Mouse (Mus musculus) left cerebral cortex, adult 8-10 months (tissue): ENCODE measurements at regions not wholly inside any gene's neighbourhood (a gene's known extent, or its start where the extent isn't known, plus 50 kb on each side); places are given as distances from the start of the nearest gene placed in this dataset.
"Not testable (repeated sequence)": the region's sequence is repeated elsewhere in the genome, so short reads cannot be mapped to it uniquely, and the experiment has no call there.

Experiments used
- DNase-seq, 2 experiments: peaks; one replicate each; pipeline ENCODE4 v3.0.0; 2022; ENCODE audit warnings: low spot score in 2 of 2

- no peak for DNase-seq
Observed at GRCm38 (mm10) chr5:26573446-26573845, 243.6 kb upstream of the Dpp6 start.

DNA sequence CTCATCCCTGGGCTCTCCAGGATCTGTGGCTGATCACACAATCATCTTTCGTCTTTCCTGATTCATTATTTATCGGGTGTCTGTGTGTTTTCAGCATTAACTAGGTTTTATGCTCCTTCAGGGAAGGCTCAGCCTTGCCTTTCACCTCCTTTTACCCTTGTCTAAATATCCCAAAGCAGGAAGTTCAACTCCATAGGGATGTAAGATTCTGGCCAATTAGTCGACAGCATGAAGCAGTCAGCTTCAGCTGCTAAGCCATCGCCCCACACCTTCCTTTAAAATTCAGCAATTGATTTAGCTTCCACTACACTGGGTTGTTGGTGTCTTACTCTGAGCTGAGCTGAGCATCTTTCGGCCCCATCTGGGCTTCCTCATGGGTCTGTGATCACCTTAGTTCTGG, 230.9 kb upstream of the Dpp6 start:
- DNase-seq: no peak

DNA sequence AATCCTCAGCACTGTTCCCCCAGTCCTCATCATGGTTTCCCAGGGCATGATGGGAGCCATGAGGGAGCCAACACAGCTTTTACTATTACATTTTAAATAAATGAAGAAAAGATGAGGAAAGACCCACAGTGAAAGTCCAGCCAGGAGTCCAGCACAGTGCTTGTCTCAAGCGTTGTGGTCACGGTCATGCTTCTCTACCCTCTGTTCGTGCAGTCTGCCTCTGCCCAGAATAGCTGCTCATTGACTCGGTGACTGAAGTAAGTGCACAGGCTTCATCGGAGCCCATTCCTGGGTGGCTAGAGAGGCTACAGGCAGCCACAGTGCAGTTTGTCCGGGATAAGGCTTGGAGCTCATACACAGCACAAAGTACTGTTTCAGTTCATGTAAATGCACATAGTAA, 226.1 kb upstream of the Dpp6 start:
- no peak for DNase-seq

- DNase-seq: no peak
Observed at GRCm38 (mm10) chr5:26592341-26592740, 224.7 kb upstream of the Dpp6 start.

GRCm38 (mm10) chr5:26597991-26598390, 219.0 kb upstream of the Dpp6 start:
- no peak for DNase-seq

- DNase-seq: no peak
Observed at GRCm38 (mm10) chr5:26619272-26619671, 197.7 kb upstream of the Dpp6 start.

DNA sequence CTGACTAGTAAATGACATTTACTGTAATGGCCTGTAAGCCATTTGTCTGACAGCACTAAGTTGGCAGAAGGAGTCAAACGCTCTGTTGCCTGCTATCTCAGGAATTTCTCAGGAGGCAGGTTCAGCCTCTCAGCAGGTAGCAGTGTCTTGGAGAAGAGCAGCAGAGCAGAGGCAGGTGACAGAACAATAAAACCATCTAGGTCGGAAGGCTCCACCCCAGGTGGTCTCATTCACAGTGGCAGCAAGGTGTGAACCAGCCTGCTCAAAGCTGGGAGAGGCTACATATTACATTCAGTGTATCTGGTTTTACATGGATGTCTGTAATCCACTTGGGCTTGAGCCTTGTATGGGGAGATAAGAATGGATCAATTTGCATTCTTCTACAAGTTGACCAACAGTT, 194.9 kb upstream of the Dpp6 start:
- no peak for DNase-seq

- DNase-seq: no peak
Observed at GRCm38 (mm10) chr5:26671478-26671877, 145.5 kb upstream of the Dpp6 start.

GRCm38 (mm10) chr5:26689775-26690174, 127.2 kb upstream of the Dpp6 start:
- no peak for DNase-seq

- DNase-seq: no peak
Observed at GRCm38 (mm10) chr5:26691121-26691520, 125.9 kb upstream of the Dpp6 start.

GRCm38 (mm10) chr5:26692013-26692412, 125.0 kb upstream of the Dpp6 start:
- no peak for DNase-seq

GRCm38 (mm10) chr5:26703621-26704020, 113.4 kb upstream of the Dpp6 start:
- not testable (repeated sequence) for DNase-seq

- peak; percentile 9 to 50 for DNase-seq
Observed at GRCm38 (mm10) chr5:26707661-26708060, 109.3 kb upstream of the Dpp6 start.

DNA sequence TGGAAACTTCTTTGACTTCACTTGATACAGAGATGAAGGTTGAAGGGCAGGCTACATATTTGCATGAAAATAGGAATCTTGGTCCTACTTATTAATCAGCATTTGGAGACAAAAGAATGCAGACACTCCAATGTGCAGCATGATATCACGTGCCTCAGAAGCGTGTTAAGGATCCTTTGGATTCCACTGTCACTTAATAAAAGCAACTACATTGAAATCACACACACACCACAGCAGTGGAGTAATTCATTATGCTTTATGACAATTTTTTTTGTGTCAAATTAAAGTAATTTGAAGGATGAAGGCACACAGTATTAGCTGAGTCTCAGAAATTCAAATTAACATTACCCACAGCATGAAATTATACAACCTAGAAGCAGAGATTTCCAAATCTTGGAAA, 92.5 kb upstream of the Dpp6 start:
- DNase-seq: no peak

- DNase-seq: no peak
Observed at GRCm38 (mm10) chr5:26725953-26726352, 91.0 kb upstream of the Dpp6 start.

- DNase-seq: not testable (repeated sequence)
Observed at GRCm38 (mm10) chr5:26751196-26751595, 65.8 kb upstream of the Dpp6 start.

DNA sequence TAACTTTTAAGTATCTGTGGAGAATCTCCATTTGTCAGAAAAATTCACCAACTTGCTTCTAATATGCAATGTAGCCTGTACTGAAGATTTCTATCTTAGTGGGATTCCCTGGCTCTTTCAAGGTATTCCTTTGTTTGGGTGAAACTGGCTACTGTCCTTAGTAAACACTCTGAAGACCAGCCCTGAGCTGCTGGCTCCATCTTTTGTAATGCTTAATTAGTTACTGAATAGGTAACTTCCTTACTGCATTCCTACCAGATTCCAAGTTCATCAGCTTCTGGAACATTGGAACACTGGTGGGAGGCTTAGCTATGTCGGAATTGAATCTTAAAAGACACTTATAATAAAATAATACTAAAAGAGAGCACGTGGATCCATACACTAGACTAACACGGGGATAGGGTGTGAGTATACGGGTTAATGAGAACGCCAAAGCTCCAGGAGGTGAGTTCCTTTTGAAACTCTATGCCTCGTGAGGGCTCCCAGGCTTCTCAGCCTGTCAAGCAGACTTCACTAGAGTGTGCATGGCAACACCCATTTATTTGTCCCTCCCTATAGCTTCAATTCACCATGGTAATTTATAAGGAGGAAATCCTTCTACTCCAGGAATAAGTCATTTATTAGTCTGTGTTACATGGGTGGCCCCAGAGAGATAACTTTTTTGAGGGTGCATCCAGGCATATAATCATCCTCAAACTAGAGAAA, 65.2 kb upstream of the Dpp6 start:
- not testable (repeated sequence) for DNase-seq

GRCm38 (mm10) chr5:26754129-26754528, 62.9 kb upstream of the Dpp6 start:
- not testable (repeated sequence) for DNase-seq
